In genomic region chr9:32521331-32521730, GRCm38 (mm10) we compare ENCODE assay signal across 17 mouse cellular contexts. TPM values are rescaled to one million over a fixed set of nuclear protein-coding genes. Genes with fewer than 3 reads are reported as not detected.
A peak's percentile ranks its signal among the peaks of the same experiment; 100 is the strongest.
DNase-seq lines count a peak whose midpoint lies in the region; ATAC-seq lines count a peak whose summit lies in the region.
"Had no signal": no experiment of that assay in that cellular context is flagged by ENCODE, and none has a peak within 500 bp of the region (broad histone marks: within the 10 kb centered on the region; RNA-seq: fewer than 3 reads in every experiment).

No protein-coding gene starts in this region.

- no peak for DNase-seq in heart, postnatal 25 days (ENCODE audit: low spot score)
- peak; percentile 85 for DNase-seq in 416B (ENCODE audit: low read depth)
- DNase-seq in ovary, postnatal 14 days (ENCODE audit: low spot score): no peak
- DNase-seq in layer of hippocampus, adult 18-20 months (ENCODE audit: low spot score in 2 of 2): no peak
- no peak for DNase-seq in hindbrain, embryonic 11.5 days (ENCODE audit: low spot score)
- DNase-seq: cerebellum, adult 8-10 months; kidney, adult 18-20 months; lung, embryonic 14.5 days; midbrain, embryonic 14.5 days; retina, postnatal 1 day; thymus, adult 2 months had no signal

- no peak overlapping the region for H3K9ac ChIP-seq in heart, embryonic 11.5 days (ENCODE audit: low read depth, low read length)
- H3K9ac ChIP-seq in liver, embryonic 15.5 days: no peak overlapping the region
- no peak overlapping the region for H3K9ac ChIP-seq in hindbrain, embryonic 11.5 days (ENCODE audit: low read depth, low read length)
- H3K9ac ChIP-seq: lung, embryonic 14.5 days; neural tube, embryonic 13.5 days had no signal

- WGBS in heart, embryonic 11.5 days (ENCODE audit: insufficient replicate concordance): 24% methylated on average over 3 of the region's 3 CpGs
- 23% methylated on average over 3 of the region's 3 CpGs for WGBS in liver, embryonic 15.5 days (ENCODE audit: insufficient replicate concordance)
- 70% methylated on average over 3 of the region's 3 CpGs for WGBS in hindbrain, embryonic 11.5 days

- peaks cover 39% of the 10 kb centered on the region for H3K4me1 ChIP-seq in heart, embryonic 11.5 days (ENCODE audit: control insufficient read depth, insufficient read depth, low read length)
- H3K4me1 ChIP-seq in liver, embryonic 15.5 days (replicated peaks): peaks cover 53% of the 10 kb centered on the region
- no peaks in the 10 kb centered on the region for H3K4me1 ChIP-seq in hindbrain, embryonic 11.5 days (replicated peaks; ENCODE audit: control insufficient read depth, insufficient read depth, low read length)
- H3K4me1 ChIP-seq: neural tube, embryonic 13.5 days had no signal

- H3K4me3 ChIP-seq in heart, embryonic 11.5 days (ENCODE audit: low read depth, low read length): no peak overlapping the region
- H3K4me3 ChIP-seq in liver, embryonic 15.5 days (replicated peaks): no peak overlapping the region
- H3K4me3 ChIP-seq in hindbrain, embryonic 11.5 days (ENCODE audit: low read depth, low read length): no peak overlapping the region
- H3K4me3 ChIP-seq: neural tube, embryonic 13.5 days had no signal

- no peaks in the 10 kb centered on the region for H3K36me3 ChIP-seq in heart, embryonic 11.5 days (ENCODE audit: control insufficient read depth, insufficient read depth, low read length)
- H3K36me3 ChIP-seq in liver, embryonic 15.5 days (replicated peaks): no peaks in the 10 kb centered on the region
- H3K36me3 ChIP-seq in hindbrain, embryonic 11.5 days (ENCODE audit: control insufficient read depth, insufficient read depth, low read length): no peaks in the 10 kb centered on the region
- H3K36me3 ChIP-seq: neural tube, embryonic 13.5 days had no signal

- H3K9me3 ChIP-seq in heart, embryonic 11.5 days (replicated peaks; ENCODE audit: control insufficient read depth, low read length): no peaks in the 10 kb centered on the region
- no peaks in the 10 kb centered on the region for H3K9me3 ChIP-seq in liver, embryonic 15.5 days (replicated peaks)
- no peaks in the 10 kb centered on the region for H3K9me3 ChIP-seq in hindbrain, embryonic 11.5 days (ENCODE audit: control insufficient read depth, low read length)
- H3K9me3 ChIP-seq: neural tube, embryonic 13.5 days had no signal

- H3K27me3 ChIP-seq in heart, embryonic 11.5 days (ENCODE audit: control insufficient read depth, insufficient read depth, low read length): no peaks in the 10 kb centered on the region
- no peaks in the 10 kb centered on the region for H3K27me3 ChIP-seq in liver, embryonic 15.5 days
- H3K27me3 ChIP-seq in hindbrain, embryonic 11.5 days (ENCODE audit: control insufficient read depth, insufficient read depth, low read length): no peaks in the 10 kb centered on the region
- H3K27me3 ChIP-seq: neural tube, embryonic 13.5 days had no signal

- peak overlapping the region; percentile 35; the same call in 1 of the 2 replicates for H3K27ac ChIP-seq in heart, embryonic 11.5 days (ENCODE audit: low read depth, low read length)
- peak overlapping the region; percentile 19; the same call in 1 of the 2 replicates for H3K27ac ChIP-seq in liver, embryonic 15.5 days (replicated peaks)
- no peak overlapping the region for H3K27ac ChIP-seq in hindbrain, embryonic 11.5 days (ENCODE audit: low read depth, low read length)
- H3K27ac ChIP-seq: neural tube, embryonic 13.5 days had no signal

- intact Hi-C loops in heart, postnatal 25 days (cut with DNase I): no loop called here

- no peak overlapping the region; the same call in 1 of the 2 replicates for H3K4me2 ChIP-seq in heart, embryonic 11.5 days
- H3K4me2 ChIP-seq in liver, embryonic 15.5 days: no peak overlapping the region
- H3K4me2 ChIP-seq in hindbrain, embryonic 11.5 days (replicated peaks; ENCODE audit: low read depth, low read length): no peak overlapping the region
- H3K4me2 ChIP-seq: lung, embryonic 14.5 days; neural tube, embryonic 13.5 days had no signal

- ATAC-seq in heart, embryonic 11.5 days (replicated peaks; ENCODE audit: insufficient number of reproducible peaks, low FRiP score, low TSS enrichment): no peak
- ATAC-seq in common myeloid progenitor, adult 5-6 weeks (replicated peaks; ENCODE audit: low read depth, poor library complexity, severe bottlenecking): peak; percentile 53
- ATAC-seq in liver, embryonic 15.5 days (ENCODE audit: insufficient read depth): peak; percentile 45
- ATAC-seq in hindbrain, embryonic 11.5 days (ENCODE audit: low FRiP score): no peak
- ATAC-seq: activated CD4-positive, CD25-positive, alpha-beta regulatory T cell, adult 4 months had no signal

RNA-seq across cellular contexts. Expression of gene Fli1, which starts 21.3 kb away (rescaled TPM):
- polyA plus RNA-seq in heart, embryonic 11.5 days (2014; fragmentation: Nextera tagmentation; extraction: Ambion mirVana): 17.1 and 18.7 TPM in 2 replicates
- total RNA-seq in heart, postnatal 25 days (2021): 10 to 100 TPM; 26.4 to 28.2 TPM
- 88.2 and 91.2 TPM in 2 replicates for total RNA-seq in common myeloid progenitor, adult 5-6 weeks (2017)
- polyA plus RNA-seq in liver, embryonic 15.5 days (2015; fragmentation: Nextera tagmentation; extraction: Ambion mirVana): 8.1 and 9.1 TPM in 2 replicates
- 1 to 10 TPM; 4.1 to 5.4 TPM for total RNA-seq in layer of hippocampus, adult 18-20 months (2021)
- polyA plus RNA-seq in hindbrain, embryonic 11.5 days (2014; fragmentation: Nextera tagmentation; extraction: Ambion mirVana): 18.6 and 22.2 TPM in 2 replicates
- polyA plus RNA-seq: C2C12 had no signal

Comparison
In these comparisons a context has a peak if more than half of its experiments do, and no peak if none do; other contexts are left out.
1. ATAC-seq: peak in common myeloid progenitor, adult 5-6 weeks (single experiment) and liver, embryonic 15.5 days (single experiment); none in heart, embryonic 11.5 days (single experiment) and hindbrain, embryonic 11.5 days (single experiment).
2. RNA of gene Fli1, which starts 21.3 kb away (total RNA-seq): 88.2 to 91.2 TPM in common myeloid progenitor, adult 5-6 weeks and 26.4 to 28.2 TPM in heart, postnatal 25 days; 4.1 to 5.4 TPM in layer of hippocampus, adult 18-20 months; every median in the first group is over 4 times any median in the second.